Mouse (Mus musculus): ENCODE measurements around the gene Erc2.

DNA sequence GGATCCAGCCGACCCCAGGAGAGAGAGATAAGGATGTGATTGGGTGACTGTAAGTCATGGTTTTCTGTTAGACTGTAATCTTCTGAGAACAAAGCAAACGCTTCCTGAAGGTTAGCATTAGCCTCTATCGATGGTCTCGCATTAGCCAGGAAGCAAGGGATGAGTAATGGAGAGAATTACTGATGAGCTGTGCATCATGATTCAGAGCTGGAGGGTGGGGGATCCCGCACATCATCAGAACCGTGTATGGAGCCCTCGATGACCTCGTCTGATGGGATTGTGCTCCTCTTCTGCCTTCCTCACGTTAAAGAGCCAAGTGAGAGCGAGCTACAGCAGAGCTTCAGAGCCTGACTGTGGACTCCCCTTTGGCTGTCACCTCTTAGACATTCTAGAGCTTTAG is 6.5 kb downstream of the Erc2 start:
- TF ChIP-seq CTCF (conservative IDR thresholded peaks at IDR 0.05; ENCODE audit: low read length) (no peak), POU5F1 (IDR thresholded peaks at IDR 0.05; ENCODE audit: borderline replicate concordance, low read length) (no peak), NANOG (IDR thresholded peaks at IDR 0.05; ENCODE audit: borderline replicate concordance, low read length) (no peak)

All from E14TG2a.4 (cell line).